Mouse (Mus musculus) forebrain, embryonic 14.5 days (tissue): Measurements from ENCODE around the gene Itga9. TPM values are rescaled to one million over a fixed set of nuclear protein-coding genes. Genes with fewer than 3 reads are reported as not detected.

Experiments
- ATAC-seq: fragments of 200-750 bp; cut with Nextera tagmentation; 2 replicates; pipeline ENCODE4 v1.8.0; 2017; ENCODE audit warnings: mild to moderate bottlenecking, moderate library complexity
- DNase-seq: peaks from one replicate; pipeline ENCODE4 v3.0.0-alpha.2; 2015; ENCODE audit warnings: low spot score
- H3K27ac ChIP-seq: fragments of 300-500 bp; sonication (generic); 2 replicates; pipeline ENCODE4 v1.5.1; 2014; ENCODE audit warnings: low read depth, mild to moderate bottlenecking, control low read depth, low read length, moderate library complexity
- H3K27me3 ChIP-seq: fragments of 300-500 bp; sonication (generic); replicated peaks from 2 replicates; pipeline ENCODE4 v1.6.1; 2014; ENCODE audit warnings: low read length, control low read depth, mixed read lengths; ENCODE audit not compliant: control insufficient read depth, insufficient read depth
- H3K36me3 ChIP-seq: fragments of 300-500 bp; sonication (generic); 2 replicates; pipeline ENCODE4 v1.6.1; 2014; ENCODE audit warnings: low read length, control low read depth; ENCODE audit not compliant: control insufficient read depth, insufficient read depth
- H3K4me1 ChIP-seq: fragments of 300-500 bp; sonication (generic); 2 replicates; pipeline ENCODE4 v1.6.1; 2014; ENCODE audit warnings: antibody characterized with exemption, low read length, control low read depth; ENCODE audit not compliant: control insufficient read depth, insufficient read depth
- H3K4me2 ChIP-seq: fragments of 300-500 bp; sonication (generic); 2 replicates; pipeline ENCODE4 v1.6.1; 2014; ENCODE audit warnings: mild to moderate bottlenecking, control low read depth, low read length
- H3K4me3 ChIP-seq: fragments of 300-500 bp; sonication (generic); 2 replicates; pipeline ENCODE4 v1.5.1; 2014; ENCODE audit warnings: low read depth, low read length, control low read depth
- H3K9ac ChIP-seq: fragments of 300-500 bp; sonication (generic); 2 replicates; pipeline ENCODE4 v1.6.1; 2014; ENCODE audit warnings: mild to moderate bottlenecking, low read length, control low read depth, moderate library complexity
- H3K9me3 ChIP-seq: fragments of 300-500 bp; sonication (generic); replicated peaks from 2 replicates; pipeline ENCODE4 v1.6.1; 2016; ENCODE audit warnings: low read length, control low read depth, mixed read lengths; ENCODE audit not compliant: control insufficient read depth
- WGBS: fragments of 180-500 bp; shearing (Covaris S2); extraction: QIAGEN DNeasy Blood & Tissue Kit; methylation state at CpG from one replicate; pipeline ENCODE4 v1.1.7; 2014; 5-methylcytosine and 5-hydroxymethylcytosine counted together
- polyA plus RNA-seq: library from polyadenylated mRNA; unstranded; fragments of >200 nt; fragmentation: Nextera tagmentation; extraction: Ambion mirVana; gene quantifications from 2 replicates; pipeline ENCODE4 v1.2.1, GENCODE M21; 2014

Gene Itga9
- polyA plus RNA-seq, 1 experiment from 2014 or later = 0.88 TPM

DNA sequence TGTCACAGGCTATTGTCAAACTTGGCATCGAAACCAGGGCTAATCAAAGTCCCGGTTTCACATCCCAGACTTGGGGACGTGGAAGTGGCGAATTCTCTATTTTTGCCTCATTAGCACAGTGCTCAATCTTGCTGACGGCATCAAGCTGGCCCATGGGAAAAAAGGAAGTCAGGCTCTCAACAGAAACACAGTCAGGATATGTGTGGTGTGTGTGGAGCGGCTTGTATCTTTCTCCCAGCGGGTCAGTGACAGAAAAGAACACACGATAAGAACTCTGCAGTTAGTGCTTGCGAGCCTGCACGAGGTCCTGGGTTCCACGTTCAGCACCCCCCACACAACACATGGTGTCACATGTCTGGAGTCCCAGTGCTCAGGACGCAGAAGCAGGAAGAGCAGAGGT is 67.8 kb downstream of the Itga9 start:
- Histone ChIP-seq H3K27ac (no peak overlapping the region), H3K9ac (no peak overlapping the region), H3K4me2 (no peak overlapping the region), H3K27me3 (no peaks in the 10 kb centered on the region), H3K4me1 (peaks cover 7% of the 10 kb centered on the region), H3K9me3 (no peaks in the 10 kb centered on the region), H3K36me3 (no peaks in the 10 kb centered on the region), H3K4me3 (no peak overlapping the region)
- no peak for ATAC-seq
- WGBS = 83% methylated on average over 12 of the region's 12 CpGs
- DNase-seq = no peak

DNA sequence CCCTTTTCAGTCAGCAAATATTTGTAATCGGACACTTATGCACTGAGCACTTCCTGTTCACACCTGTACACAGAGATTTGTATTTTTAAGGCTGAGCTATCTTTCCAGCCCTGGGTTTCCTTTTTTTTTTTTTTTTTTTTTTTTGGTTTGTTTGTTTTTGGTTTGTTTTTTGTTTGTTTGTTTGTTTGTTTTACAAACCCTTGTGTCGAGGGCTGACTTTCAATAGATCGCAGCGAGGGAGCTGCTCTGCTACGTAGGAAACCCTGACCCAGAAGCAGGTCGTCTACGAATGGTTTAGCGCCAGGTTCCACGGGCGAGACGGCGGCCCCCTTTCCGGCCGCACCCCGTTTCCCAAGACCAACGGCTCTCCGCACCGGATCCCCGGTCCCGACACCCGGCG is 68.3 kb downstream of the Itga9 start:
- Histone ChIP-seq H3K27me3 (no peaks in the 10 kb centered on the region), H3K4me1 (peaks cover 7% of the 10 kb centered on the region), H3K4me3 (no peak overlapping the region), H3K36me3 (no peaks in the 10 kb centered on the region), H3K4me2 (no peak overlapping the region), H3K27ac (no peak overlapping the region), H3K9ac (no peak overlapping the region), H3K9me3 (no peaks in the 10 kb centered on the region)
- no peak for ATAC-seq
- DNase-seq = no peak
- 91% methylated on average over 22 of the region's 22 CpGs for WGBS

DNA sequence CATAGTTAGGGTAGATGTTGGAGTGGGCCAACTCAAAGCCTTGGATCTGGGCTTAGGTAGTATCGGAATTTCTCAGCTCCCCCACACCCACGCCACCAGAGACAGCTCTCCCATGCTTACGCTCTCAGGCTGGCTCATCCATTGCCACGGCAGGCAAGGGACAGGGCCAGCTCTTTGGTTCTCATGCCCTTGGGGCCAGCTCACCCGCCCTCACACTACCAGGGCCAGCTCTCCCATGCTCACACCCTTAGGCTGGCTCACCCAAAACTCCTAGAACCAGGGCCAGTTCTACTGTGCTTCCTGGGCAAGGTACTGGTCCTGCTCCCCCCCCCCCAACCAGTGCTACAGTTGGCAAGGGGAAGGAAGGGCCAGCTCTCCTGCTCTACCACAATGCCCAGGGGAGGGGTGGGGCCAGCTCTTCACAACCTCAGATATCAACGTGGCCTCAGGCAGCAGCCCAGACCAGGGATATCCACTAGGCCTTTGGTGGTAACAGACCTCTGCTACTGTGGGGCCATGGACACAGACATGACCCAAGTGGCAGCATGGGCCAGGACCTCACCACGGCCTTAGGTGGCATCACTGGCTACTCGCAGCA is 69.2 kb downstream of the Itga9 start:
- Histone ChIP-seq H3K9ac (no peak overlapping the region), H3K36me3 (no peaks in the 10 kb centered on the region), H3K4me2 (no peak overlapping the region), H3K9me3 (no peaks in the 10 kb centered on the region), H3K4me3 (no peak overlapping the region), H3K27me3 (no peaks in the 10 kb centered on the region), H3K27ac (no peak overlapping the region), H3K4me1 (peaks cover 7% of the 10 kb centered on the region)
- ATAC-seq (no peak), DNase-seq (no peak)
- 91% methylated on average over 8 of the region's 8 CpGs for WGBS

DNA sequence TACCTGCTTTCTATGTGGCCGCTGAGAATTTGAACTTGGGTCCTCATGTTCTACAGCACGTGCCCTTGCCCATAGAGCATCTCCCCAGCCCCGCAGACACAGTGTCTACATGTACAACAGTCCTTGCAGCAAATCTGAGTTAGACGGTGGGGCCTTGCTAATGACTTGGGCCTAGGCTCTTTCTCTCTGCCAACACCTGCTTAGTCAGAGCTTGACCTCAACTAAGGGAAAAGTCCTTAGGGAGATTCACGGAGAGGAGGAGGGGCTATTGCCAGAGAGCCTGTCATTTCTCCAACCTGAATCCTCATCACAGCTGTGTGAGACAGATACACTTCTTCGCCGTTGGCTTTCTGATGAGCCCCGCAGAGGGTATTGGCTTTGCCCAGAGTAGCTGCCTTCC is 70.2 kb downstream of the Itga9 start:
- H3K9me3 ChIP-seq = no peaks in the 10 kb centered on the region
- ATAC-seq = no peak
- no peak overlapping the region for H3K27ac ChIP-seq
- 87% methylated on average over 8 of the region's 8 CpGs for whole genome bisulfite sequencing
- no peak overlapping the region for H3K9ac ChIP-seq
- no peaks in the 10 kb centered on the region for H3K27me3 ChIP-seq
- H3K36me3 ChIP-seq = no peaks in the 10 kb centered on the region
- H3K4me3 ChIP-seq = no peak overlapping the region
- H3K4me2 ChIP-seq = no peak overlapping the region
- no peak for DNase-seq
- peaks cover 7% of the 10 kb centered on the region for H3K4me1 ChIP-seq

DNA sequence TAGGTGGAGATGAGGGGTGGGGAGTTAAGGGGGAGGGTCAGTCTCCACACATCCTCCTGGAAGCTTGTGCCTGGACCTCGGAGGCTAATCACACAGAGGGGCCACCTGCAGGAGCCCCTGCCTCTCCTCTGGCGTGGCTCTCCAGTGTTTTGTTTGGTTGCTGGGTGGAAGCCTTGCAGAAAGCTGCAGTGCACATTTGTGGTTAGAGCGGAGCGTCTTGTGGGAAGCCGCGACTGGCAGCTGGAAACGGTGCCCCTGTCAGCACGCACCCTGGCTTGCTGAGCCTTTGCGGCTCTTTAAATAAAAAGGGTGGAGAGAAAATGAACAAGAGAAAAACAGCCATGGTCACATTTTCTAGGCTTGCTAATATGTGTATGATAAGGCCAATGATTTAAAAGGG is 70.9 kb downstream of the Itga9 start:
- ATAC-seq (no peak), DNase-seq (no peak)
- H3K4me3 ChIP-seq = no peak overlapping the region
- no peaks in the 10 kb centered on the region for H3K27me3 ChIP-seq
- H3K27ac ChIP-seq = no peak overlapping the region
- no peak overlapping the region for H3K9ac ChIP-seq
- H3K4me2 ChIP-seq = no peak overlapping the region
- 40% methylated on average over 9 of the region's 9 CpGs for WGBS
- no peaks in the 10 kb centered on the region for H3K9me3 ChIP-seq
- no peaks in the 10 kb centered on the region for H3K36me3 ChIP-seq
- H3K4me1 ChIP-seq = peaks cover 7% of the 10 kb centered on the region

DNA sequence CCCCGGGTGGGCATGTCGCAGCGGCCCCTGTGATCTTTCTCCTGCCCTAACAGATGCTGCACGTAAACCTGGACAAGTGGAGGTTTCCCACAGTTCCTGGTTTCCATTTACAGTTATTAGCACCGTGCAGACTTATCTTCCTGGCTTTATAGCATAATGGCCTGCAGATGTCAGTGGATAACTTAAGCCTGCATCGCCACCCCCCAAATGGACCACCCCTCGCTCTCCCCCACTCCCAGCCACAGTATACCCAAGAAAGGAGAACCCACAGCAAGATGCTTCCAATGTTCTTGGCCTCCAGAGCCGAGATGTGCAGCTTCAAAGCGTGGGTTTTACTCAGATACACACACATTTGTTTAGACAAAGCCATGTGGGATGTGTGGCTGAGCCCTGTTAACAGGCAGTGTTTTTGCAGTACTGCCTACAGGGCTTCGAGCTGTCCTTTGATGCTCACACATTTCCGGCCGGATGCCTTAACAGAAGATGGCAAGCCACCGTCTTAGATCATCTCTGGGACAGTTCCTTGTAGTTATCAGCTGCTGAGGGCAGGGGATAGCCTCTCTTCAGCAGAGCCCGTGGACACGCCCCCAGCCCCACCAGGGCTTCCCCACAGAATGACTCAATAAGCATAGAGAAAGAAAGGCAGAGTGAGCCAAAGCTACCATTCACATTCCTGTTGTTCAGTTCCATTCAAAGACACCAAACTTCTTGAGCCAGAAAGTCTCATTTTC is 71.7 kb downstream of the Itga9 start:
- Histone ChIP-seq H3K27ac (no peak overlapping the region), H3K36me3 (no peaks in the 10 kb centered on the region), H3K4me3 (no peak overlapping the region), H3K27me3 (no peaks in the 10 kb centered on the region), H3K9me3 (no peaks in the 10 kb centered on the region), H3K4me1 (peaks cover 7% of the 10 kb centered on the region), H3K9ac (no peak overlapping the region), H3K4me2 (no peak overlapping the region)
- no peak for DNase-seq
- 72% methylated on average over 15 of the region's 15 CpGs for WGBS
- ATAC-seq = no peak

DNA sequence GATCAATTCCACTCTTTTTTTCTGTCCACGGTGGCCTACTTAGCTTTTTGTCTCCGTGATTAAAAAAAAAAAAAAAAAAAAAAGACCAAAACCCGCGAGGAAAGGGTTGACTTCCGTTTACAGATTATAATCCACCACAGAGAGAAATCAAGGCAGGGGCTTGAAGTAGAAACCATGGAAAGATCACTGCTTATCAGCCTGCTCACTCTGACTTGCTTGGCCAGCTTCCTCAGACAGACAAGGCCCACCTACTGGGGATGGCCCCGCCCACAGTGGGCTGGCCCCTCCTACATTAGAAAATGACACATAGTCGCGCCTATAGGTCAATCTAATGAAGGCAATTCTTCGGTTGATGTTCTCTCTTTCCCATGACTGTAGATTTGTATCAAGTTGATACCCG is 72.3 kb downstream of the Itga9 start:
- Histone ChIP-seq H3K36me3 (no peaks in the 10 kb centered on the region), H3K27me3 (no peaks in the 10 kb centered on the region), H3K4me3 (no peak overlapping the region), H3K4me1 (peaks cover 7% of the 10 kb centered on the region), H3K27ac (no peak overlapping the region), H3K9ac (no peak overlapping the region), H3K9me3 (no peaks in the 10 kb centered on the region), H3K4me2 (no peak overlapping the region)
- no peak for DNase-seq
- no peak for ATAC-seq
- WGBS = 66% methylated on average over 10 of the region's 10 CpGs

DNA sequence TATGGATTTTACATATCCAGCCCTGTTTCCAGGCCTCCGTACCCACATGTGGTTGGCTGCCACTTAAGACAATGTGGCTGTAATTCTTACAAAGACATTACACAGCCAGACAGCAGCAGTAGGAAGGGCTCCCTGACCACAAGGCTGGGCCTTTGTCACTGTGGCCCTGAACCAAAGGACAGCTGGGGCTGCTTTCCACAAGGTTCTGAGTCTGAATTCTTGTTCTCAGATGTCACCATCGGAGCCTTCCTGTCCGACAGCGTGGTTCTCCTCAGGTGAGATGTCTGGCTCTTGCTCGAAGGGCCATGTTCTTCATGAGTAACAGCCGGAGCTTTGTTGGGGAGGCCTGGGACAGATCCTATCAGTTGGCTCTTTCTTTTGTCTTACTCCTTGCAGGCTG is 75.0 kb downstream of the Itga9 start:
- 91% methylated on average over 6 of the region's 6 CpGs for WGBS

DNA sequence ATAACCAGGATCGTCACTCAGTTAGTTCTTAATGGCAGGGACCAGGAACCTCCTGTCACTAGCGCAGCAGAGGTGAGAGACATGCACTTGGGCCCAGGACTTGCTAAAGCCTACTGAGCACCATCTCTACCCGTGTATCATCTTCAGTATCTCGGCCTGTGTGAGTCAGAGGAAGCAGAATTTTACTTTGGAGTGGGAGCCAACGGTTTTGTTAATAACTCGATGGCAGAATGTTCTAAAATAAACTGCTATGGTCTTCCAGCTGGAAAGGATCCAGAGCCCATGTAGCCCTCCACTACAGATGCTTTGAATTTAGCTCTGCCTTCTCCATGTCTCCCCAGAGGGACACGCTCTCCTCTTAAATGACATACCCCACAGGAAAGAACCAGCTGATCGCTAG is 75.7 kb downstream of the Itga9 start:
- no peak for DNase-seq
- no peak overlapping the region for H3K4me2 ChIP-seq
- H3K9ac ChIP-seq = no peak overlapping the region
- H3K27me3 ChIP-seq = no peaks in the 10 kb centered on the region
- H3K9me3 ChIP-seq = no peaks in the 10 kb centered on the region
- peaks cover 4% of the 10 kb centered on the region for H3K4me1 ChIP-seq
- 90% methylated on average over 8 of the region's 8 CpGs for WGBS
- no peaks in the 10 kb centered on the region for H3K36me3 ChIP-seq
- H3K27ac ChIP-seq = no peak overlapping the region
- no peak overlapping the region for H3K4me3 ChIP-seq
- no peak for ATAC-seq

More for the DNA sequence above, 75.0 kb downstream of the Itga9 start:
- H3K36me3 ChIP-seq = no peaks in the 10 kb centered on the region
- DNase-seq (no peak), ATAC-seq (no peak)
- H3K9ac ChIP-seq = no peak overlapping the region
- H3K4me2 ChIP-seq = no peak overlapping the region
- no peaks in the 10 kb centered on the region for H3K27me3 ChIP-seq
- no peak overlapping the region for H3K27ac ChIP-seq
- no peak overlapping the region for H3K4me3 ChIP-seq
- no peaks in the 10 kb centered on the region for H3K9me3 ChIP-seq
- H3K4me1 ChIP-seq = peaks cover 7% of the 10 kb centered on the region
